Mouse (Mus musculus): ENCODE results near the gene Ralbp1. TPM values are rescaled to one million over a fixed set of nuclear protein-coding genes. Genes with fewer than 3 reads are reported as not detected.

Gene Ralbp1
- polyA plus RNA-seq (2012; rRNA removed): 39.9 and 44.2 TPM in 2 replicates
- 132 and 137 TPM in 2 replicates for polyA plus RNA-seq (2014; fragmentation: Nextera tagmentation; extraction: Ambion mirVana)

DNA sequence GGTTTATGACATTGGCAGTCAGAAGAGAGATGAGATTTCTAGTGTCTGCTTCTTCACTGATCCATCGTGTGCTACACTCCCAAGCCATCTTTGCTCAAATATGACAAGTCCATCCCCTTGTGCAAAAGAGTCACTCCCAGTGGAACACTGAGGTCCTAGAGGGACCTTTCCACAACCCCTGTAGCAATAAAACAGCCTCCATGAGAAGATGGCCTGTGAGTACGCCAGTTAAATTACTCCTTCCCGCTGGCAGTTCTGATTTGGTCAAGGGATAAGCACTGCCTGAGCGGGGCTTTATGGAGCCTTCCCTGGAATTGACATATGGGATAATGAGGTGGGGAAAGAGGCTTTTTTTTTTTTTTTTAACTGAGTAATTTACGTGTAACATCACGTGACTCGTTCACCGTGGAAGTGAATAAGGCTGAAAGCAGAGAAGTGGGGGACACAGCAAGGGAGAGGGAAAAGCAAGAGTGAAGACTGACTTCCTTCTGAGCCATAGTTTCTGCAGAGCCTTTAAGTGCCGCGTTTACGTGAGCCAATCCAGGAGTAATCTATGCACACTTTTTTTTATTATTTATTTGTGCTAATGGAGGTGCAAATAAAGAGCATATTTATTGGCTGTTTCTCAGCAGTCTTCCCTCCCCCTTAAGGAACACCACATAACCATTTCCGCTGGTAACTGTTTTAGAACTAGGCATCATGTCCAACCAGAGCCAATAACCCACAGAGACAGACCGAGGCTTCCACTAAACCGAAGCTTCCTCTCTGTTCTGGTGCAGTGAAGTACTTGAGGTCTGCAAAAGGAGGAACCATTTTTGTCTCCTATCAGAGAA lies at the start of gene Ralbp1:
Gene Ralbp1, minus strand, starts transcription at position 102 of the 833 bp plus-strand sequence.
- ATAC-seq (ENCODE audit: low FRiP score, low read depth): no peak
- peak within 1 kb of the TSS; percentile 83 for H3K9ac ChIP-seq (ENCODE audit: low read depth, low read length, severe bottlenecking)
- no peaks in the 10 kb centered on the region for H3K27me3 ChIP-seq (ENCODE audit: control insufficient read depth, insufficient read depth, low read length)
- peaks cover 22% of the 10 kb centered on the region for H3K4me1 ChIP-seq (ENCODE audit: control insufficient read depth, insufficient read depth, low read length)
- 2% methylated on average over 14 of the region's 14 CpGs for WGBS
- no peak for TF ChIP-seq POLR2A (IDR thresholded peaks at IDR 0.05; ENCODE audit: borderline replicate concordance, extremely low read depth, insufficient read depth, insufficient read length)
- no peaks in the 10 kb centered on the region for H3K9me3 ChIP-seq (ENCODE audit: control insufficient read depth, low read length)
- peak within 1 kb of the TSS; percentile 97 for H3K27ac ChIP-seq (replicated peaks; ENCODE audit: low read depth, low read length)
- no peaks in the 10 kb centered on the region for H3K36me3 ChIP-seq (ENCODE audit: control insufficient read depth, insufficient read depth, low read length)
- peak within 1 kb of the TSS; percentile 93 for H3K4me2 ChIP-seq (replicated peaks; ENCODE audit: low read depth, low read length, severe bottlenecking)
- DNase-seq (ENCODE audit: low spot score): peak; percentile 19
- H3K4me3 ChIP-seq (replicated peaks; ENCODE audit: low read length): peak within 1 kb of the TSS; percentile 91

DNA sequence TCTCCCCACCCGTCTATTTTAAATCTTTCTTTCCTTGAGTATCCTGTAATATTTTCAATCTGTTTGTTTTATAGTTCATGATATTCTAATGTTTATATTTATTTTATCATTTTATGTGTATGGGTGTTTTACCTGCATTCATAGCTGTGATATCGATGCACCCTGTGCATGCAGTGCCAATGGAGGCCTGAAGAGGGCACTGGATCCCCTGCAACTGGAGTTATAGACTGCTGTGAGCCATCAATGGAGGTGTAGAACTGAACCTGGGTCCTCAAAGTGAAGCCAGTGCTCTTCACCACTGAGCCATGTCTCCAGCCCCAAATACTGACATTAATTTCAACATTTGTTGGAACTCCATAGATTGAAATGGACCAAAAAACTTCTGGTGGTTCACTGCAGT lies 48.1 kb upstream of the Ralbp1 start:
- Histone ChIP-seq H3K4me2 (replicated peaks; ENCODE audit: low read depth, low read length, severe bottlenecking) (no peak overlapping the region), H3K4me1 (ENCODE audit: control insufficient read depth, insufficient read depth, low read length) (no peaks in the 10 kb centered on the region), H3K27me3 (ENCODE audit: control insufficient read depth, insufficient read depth, low read length) (no peaks in the 10 kb centered on the region), H3K4me3 (replicated peaks; ENCODE audit: low read length) (no peak overlapping the region), H3K9me3 (ENCODE audit: control insufficient read depth, low read length) (no peaks in the 10 kb centered on the region), H3K27ac (replicated peaks; ENCODE audit: low read depth, low read length) (no peak overlapping the region), H3K36me3 (ENCODE audit: control insufficient read depth, insufficient read depth, low read length) (peaks cover 34% of the 10 kb centered on the region), H3K9ac (ENCODE audit: low read depth, low read length, severe bottlenecking) (no peak overlapping the region)
- DNase-seq (ENCODE audit: low spot score) (no peak), ATAC-seq (ENCODE audit: low FRiP score, low read depth) (no peak)
- WGBS: 92% methylated on average over 2 of the region's 2 CpGs
- no peak for TF ChIP-seq POLR2A (IDR thresholded peaks at IDR 0.05; ENCODE audit: borderline replicate concordance, extremely low read depth, insufficient read depth, insufficient read length)

DNA sequence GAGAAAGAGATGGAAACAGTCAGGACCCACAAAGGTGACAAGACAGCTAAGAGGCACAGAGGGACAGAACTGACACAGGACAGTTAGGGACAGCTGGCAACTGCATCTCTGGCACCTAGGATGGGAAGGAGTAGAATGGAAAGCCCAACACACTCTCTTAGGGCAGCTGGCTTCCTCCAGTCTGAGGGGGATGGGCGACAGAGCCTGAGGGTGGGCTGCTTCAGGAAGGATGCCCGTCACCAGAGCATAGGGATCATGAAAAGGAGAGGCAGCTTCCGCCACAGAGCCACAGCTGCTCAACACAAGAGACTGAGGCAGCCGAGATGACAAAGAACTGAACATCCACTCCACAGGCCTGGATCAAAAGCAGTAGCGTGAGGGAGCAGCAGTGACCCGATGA lies 45.9 kb upstream of the Ralbp1 start:
- Histone ChIP-seq H3K27me3 (ENCODE audit: control insufficient read depth, insufficient read depth, low read length) (no peaks in the 10 kb centered on the region), H3K9ac (ENCODE audit: low read depth, low read length, severe bottlenecking) (no peak overlapping the region), H3K36me3 (ENCODE audit: control insufficient read depth, insufficient read depth, low read length) (peaks cover 38% of the 10 kb centered on the region), H3K4me1 (ENCODE audit: control insufficient read depth, insufficient read depth, low read length) (no peaks in the 10 kb centered on the region), H3K27ac (replicated peaks; ENCODE audit: low read depth, low read length) (no peak overlapping the region), H3K9me3 (ENCODE audit: control insufficient read depth, low read length) (no peaks in the 10 kb centered on the region), H3K4me3 (replicated peaks; ENCODE audit: low read length) (no peak overlapping the region), H3K4me2 (replicated peaks; ENCODE audit: low read depth, low read length, severe bottlenecking) (no peak overlapping the region)
- no peak for TF ChIP-seq POLR2A (IDR thresholded peaks at IDR 0.05; ENCODE audit: borderline replicate concordance, extremely low read depth, insufficient read depth, insufficient read length)
- WGBS: 59% methylated on average over 6 of the region's 6 CpGs
- ATAC-seq (ENCODE audit: low FRiP score, low read depth) (no peak), DNase-seq (ENCODE audit: low spot score) (no peak)

DNA sequence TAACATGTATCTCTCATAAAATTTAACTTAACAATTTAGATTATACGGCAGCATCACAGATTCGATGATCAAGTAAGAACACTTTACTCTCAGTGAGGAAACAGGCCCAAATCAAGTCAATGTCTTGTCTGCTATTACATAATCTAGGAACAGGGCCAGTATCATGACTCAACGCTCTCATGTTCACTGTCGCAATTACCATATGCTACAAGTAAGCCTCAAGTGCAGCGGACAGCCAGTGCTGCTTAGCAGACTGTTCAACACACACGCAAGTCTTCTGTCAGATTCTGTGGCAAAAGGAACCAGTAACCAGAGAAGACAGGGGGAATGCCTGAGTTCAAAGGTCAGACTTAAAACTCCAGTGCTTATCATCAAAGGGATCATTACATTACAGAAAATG lies 45.4 kb upstream of the Ralbp1 start:
- 67% methylated on average over 6 of the region's 6 CpGs for WGBS
- no peak overlapping the region for H3K9ac ChIP-seq (ENCODE audit: low read depth, low read length, severe bottlenecking)
- TF ChIP-seq POLR2A (IDR thresholded peaks at IDR 0.05; ENCODE audit: borderline replicate concordance, extremely low read depth, insufficient read depth, insufficient read length): no peak
- H3K4me2 ChIP-seq (replicated peaks; ENCODE audit: low read depth, low read length, severe bottlenecking): no peak overlapping the region
- peaks cover 44% of the 10 kb centered on the region for H3K36me3 ChIP-seq (ENCODE audit: control insufficient read depth, insufficient read depth, low read length)
- H3K9me3 ChIP-seq (ENCODE audit: control insufficient read depth, low read length): no peaks in the 10 kb centered on the region
- no peak overlapping the region for H3K4me3 ChIP-seq (replicated peaks; ENCODE audit: low read length)
- no peak overlapping the region for H3K27ac ChIP-seq (replicated peaks; ENCODE audit: low read depth, low read length)
- H3K27me3 ChIP-seq (ENCODE audit: control insufficient read depth, insufficient read depth, low read length): no peaks in the 10 kb centered on the region
- H3K4me1 ChIP-seq (ENCODE audit: control insufficient read depth, insufficient read depth, low read length): no peaks in the 10 kb centered on the region
- ATAC-seq (ENCODE audit: low FRiP score, low read depth): peak; percentile 63
- peak; percentile 65 for DNase-seq (ENCODE audit: low spot score)

DNA sequence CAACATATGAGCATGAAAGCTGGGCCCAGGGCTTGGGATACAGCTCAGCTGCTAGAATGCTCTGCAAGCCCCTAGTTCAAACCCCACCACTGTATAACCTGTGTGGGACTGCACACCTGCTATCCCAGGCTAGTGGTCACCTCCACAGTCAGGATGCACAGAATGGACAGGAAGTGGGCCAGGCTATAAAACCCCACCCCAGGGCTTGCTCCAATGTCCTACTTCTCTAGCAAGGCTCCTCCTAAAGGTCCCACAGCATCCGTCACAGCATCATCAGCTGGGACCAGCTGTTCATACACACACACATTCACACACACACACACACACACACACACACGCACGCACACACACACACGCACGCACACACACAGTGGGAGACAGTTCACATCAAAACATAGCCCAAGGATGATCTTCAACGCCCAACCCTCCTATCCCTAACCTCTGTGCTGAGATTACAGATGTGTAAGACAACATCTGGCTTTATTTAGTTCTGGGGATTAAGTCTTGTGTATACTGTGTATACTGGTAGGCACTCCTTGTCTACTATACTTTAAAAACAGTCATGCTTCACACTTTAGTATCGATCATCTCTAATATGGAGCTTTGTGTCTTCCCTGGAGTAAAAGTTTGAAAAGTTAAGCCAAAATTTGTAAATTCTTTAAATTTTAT lies 44.7 kb upstream of the Ralbp1 start:
- H3K9ac ChIP-seq (ENCODE audit: low read depth, low read length, severe bottlenecking): no peak overlapping the region
- no peaks in the 10 kb centered on the region for H3K27me3 ChIP-seq (ENCODE audit: control insufficient read depth, insufficient read depth, low read length)
- TF ChIP-seq POLR2A (IDR thresholded peaks at IDR 0.05; ENCODE audit: borderline replicate concordance, extremely low read depth, insufficient read depth, insufficient read length): no peak
- no peak overlapping the region for H3K27ac ChIP-seq (replicated peaks; ENCODE audit: low read depth, low read length)
- H3K4me3 ChIP-seq (replicated peaks; ENCODE audit: low read length): no peak overlapping the region
- ATAC-seq (ENCODE audit: low FRiP score, low read depth): no peak
- WGBS: 88% methylated on average over 7 of the region's 7 CpGs
- DNase-seq (ENCODE audit: low spot score): no peak
- H3K9me3 ChIP-seq (ENCODE audit: control insufficient read depth, low read length): no peaks in the 10 kb centered on the region
- peaks cover 51% of the 10 kb centered on the region for H3K36me3 ChIP-seq (ENCODE audit: control insufficient read depth, insufficient read depth, low read length)
- no peak overlapping the region for H3K4me2 ChIP-seq (replicated peaks; ENCODE audit: low read depth, low read length, severe bottlenecking)
- no peaks in the 10 kb centered on the region for H3K4me1 ChIP-seq (ENCODE audit: control insufficient read depth, insufficient read depth, low read length)

Measured in limb, embryonic 14.5 days (tissue).